Mouse (Mus musculus): ENCODE measurements at regions not wholly inside any gene's neighbourhood (a gene's known extent, or its start where the extent isn't known, plus 50 kb on each side); places are given as distances from the start of the nearest gene placed in this dataset.

GRCm38 (mm10) chr17:63003911-63004310 is 122.8 kb upstream of the Efna5 start:
- H3K36me3 ChIP-seq (ENCODE audit: control insufficient read depth, insufficient read depth, low read length): no peaks in the 10 kb centered on the region
- no peak overlapping the region for H3K27ac ChIP-seq (ENCODE audit: low read depth, low read length)
- ATAC-seq (replicated peaks; ENCODE audit: insufficient number of reproducible peaks, low FRiP score, low TSS enrichment): no peak
- no peaks in the 10 kb centered on the region for H3K9me3 ChIP-seq (replicated peaks; ENCODE audit: control insufficient read depth, low read length)
- no peak overlapping the region for H3K4me2 ChIP-seq
- H3K4me1 ChIP-seq (ENCODE audit: control insufficient read depth, insufficient read depth, low read length): peaks cover 10% of the 10 kb centered on the region; the same call in 1 of the 2 replicates
- H3K9ac ChIP-seq (ENCODE audit: low read depth, low read length): no peak overlapping the region
- no peak overlapping the region for H3K4me3 ChIP-seq (ENCODE audit: low read depth, low read length)
- H3K27me3 ChIP-seq (ENCODE audit: control insufficient read depth, insufficient read depth, low read length): no peaks in the 10 kb centered on the region
- 81% methylated on average over 5 of the region's 5 CpGs for WGBS (ENCODE audit: insufficient replicate concordance)

DNA sequence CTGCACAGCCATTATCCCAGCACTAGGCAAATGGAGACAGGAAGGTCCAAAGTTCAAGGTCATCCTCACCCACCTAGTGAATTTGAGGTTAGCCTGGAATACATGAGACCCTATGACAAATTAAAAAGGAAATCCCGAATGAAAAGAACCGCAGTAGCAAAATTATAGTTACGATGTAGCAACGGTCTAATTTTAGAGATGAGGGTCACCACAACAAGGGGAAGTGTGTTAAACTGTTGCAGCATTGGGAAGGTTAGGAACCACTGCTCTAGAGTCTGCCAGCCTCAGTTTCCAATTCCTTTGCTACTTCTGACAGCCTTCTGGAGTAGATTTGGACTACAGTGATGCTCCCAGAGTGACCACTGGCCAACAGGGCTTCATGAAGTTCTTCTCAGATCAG is 121.6 kb upstream of the Efna5 start:
- WGBS (ENCODE audit: insufficient replicate concordance): 91% methylated on average over 4 of the region's 4 CpGs
- no peak for ATAC-seq (replicated peaks; ENCODE audit: insufficient number of reproducible peaks, low FRiP score, low TSS enrichment)
- Histone ChIP-seq H3K27me3 (ENCODE audit: control insufficient read depth, insufficient read depth, low read length) (no peaks in the 10 kb centered on the region), H3K4me2 (no peak overlapping the region), H3K36me3 (ENCODE audit: control insufficient read depth, insufficient read depth, low read length) (no peaks in the 10 kb centered on the region), H3K9ac (ENCODE audit: low read depth, low read length) (no peak overlapping the region), H3K9me3 (replicated peaks; ENCODE audit: control insufficient read depth, low read length) (no peaks in the 10 kb centered on the region), H3K4me1 (ENCODE audit: control insufficient read depth, insufficient read depth, low read length) (peaks cover 7% of the 10 kb centered on the region; the same call in 1 of the 2 replicates), H3K4me3 (ENCODE audit: low read depth, low read length) (no peak overlapping the region), H3K27ac (ENCODE audit: low read depth, low read length) (no peak overlapping the region)

- Histone ChIP-seq H3K4me1 (ENCODE audit: control insufficient read depth, insufficient read depth, low read length) (peaks cover 7% of the 10 kb centered on the region; the same call in 1 of the 2 replicates), H3K9ac (ENCODE audit: low read depth, low read length) (no peak overlapping the region), H3K27ac (ENCODE audit: low read depth, low read length) (no peak overlapping the region), H3K4me2 (no peak overlapping the region), H3K36me3 (ENCODE audit: control insufficient read depth, insufficient read depth, low read length) (no peaks in the 10 kb centered on the region), H3K27me3 (ENCODE audit: control insufficient read depth, insufficient read depth, low read length) (no peaks in the 10 kb centered on the region), H3K9me3 (replicated peaks; ENCODE audit: control insufficient read depth, low read length) (no peaks in the 10 kb centered on the region), H3K4me3 (ENCODE audit: low read depth, low read length) (no peak overlapping the region)
- 21% methylated on average over 2 of the region's 2 CpGs for WGBS (ENCODE audit: insufficient replicate concordance)
- ATAC-seq (replicated peaks; ENCODE audit: insufficient number of reproducible peaks, low FRiP score, low TSS enrichment): no peak
These were observed 120.8 kb upstream of the Efna5 start for GRCm38 (mm10) chr17:63001898-63002297.

DNA sequence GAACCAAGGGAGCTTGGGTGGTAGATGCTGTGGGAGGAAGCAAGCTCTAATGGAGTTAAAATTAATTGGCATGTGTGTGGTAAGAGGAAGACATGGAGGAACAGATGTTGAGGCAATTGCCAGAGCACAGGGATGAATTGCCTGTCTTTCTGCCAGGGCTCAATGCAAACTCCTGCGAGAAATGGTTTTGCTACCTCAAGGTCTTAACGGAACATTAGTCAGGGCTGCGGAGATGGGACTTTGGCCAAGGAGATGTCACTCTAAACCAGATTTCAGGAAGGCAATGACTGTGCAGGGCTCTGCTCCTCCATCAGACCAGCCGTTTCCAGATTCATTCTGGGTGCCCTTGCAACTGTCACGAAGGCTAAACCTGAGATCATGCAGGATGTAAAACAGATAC is 116.6 kb upstream of the Efna5 start:
- H3K27ac ChIP-seq (ENCODE audit: low read depth, low read length): no peak overlapping the region
- no peak overlapping the region for H3K9ac ChIP-seq (ENCODE audit: low read depth, low read length)
- H3K36me3 ChIP-seq (ENCODE audit: control insufficient read depth, insufficient read depth, low read length): no peaks in the 10 kb centered on the region
- H3K9me3 ChIP-seq (replicated peaks; ENCODE audit: control insufficient read depth, low read length): no peaks in the 10 kb centered on the region
- H3K4me2 ChIP-seq: no peak overlapping the region
- no peaks in the 10 kb centered on the region for H3K27me3 ChIP-seq (ENCODE audit: control insufficient read depth, insufficient read depth, low read length)
- H3K4me1 ChIP-seq (ENCODE audit: control insufficient read depth, insufficient read depth, low read length): peaks cover 11% of the 10 kb centered on the region; the same call in 1 of the 2 replicates
- no peak for ATAC-seq (replicated peaks; ENCODE audit: insufficient number of reproducible peaks, low FRiP score, low TSS enrichment)
- 81% methylated on average over 5 of the region's 5 CpGs for WGBS (ENCODE audit: insufficient replicate concordance)
- H3K4me3 ChIP-seq (ENCODE audit: low read depth, low read length): no peak overlapping the region

DNA sequence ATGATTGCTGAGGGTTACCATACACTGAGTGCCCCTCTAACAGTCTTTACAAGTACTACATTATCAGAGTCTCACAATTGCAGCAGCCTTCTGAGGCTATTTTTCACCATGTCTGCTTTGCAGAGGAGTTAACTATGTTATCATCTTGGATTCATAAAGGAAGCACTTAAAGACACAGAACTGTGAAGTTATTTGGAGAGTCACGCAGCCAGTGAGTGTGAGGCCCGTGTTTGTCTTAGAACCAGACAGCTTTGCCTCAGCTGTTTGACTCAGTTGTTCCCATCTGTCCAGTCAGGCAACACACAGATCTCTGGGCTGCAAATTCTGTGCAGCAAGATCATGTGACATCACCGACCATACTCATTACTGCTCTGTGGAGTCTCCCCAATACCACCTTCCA is 114.2 kb upstream of the Efna5 start:
- H3K4me3 ChIP-seq (ENCODE audit: low read depth, low read length): no peak overlapping the region
- no peaks in the 10 kb centered on the region for H3K36me3 ChIP-seq (ENCODE audit: control insufficient read depth, insufficient read depth, low read length)
- H3K9ac ChIP-seq (ENCODE audit: low read depth, low read length): no peak overlapping the region
- H3K9me3 ChIP-seq (replicated peaks; ENCODE audit: control insufficient read depth, low read length): no peaks in the 10 kb centered on the region
- ATAC-seq (replicated peaks; ENCODE audit: insufficient number of reproducible peaks, low FRiP score, low TSS enrichment): no peak
- 49% methylated on average over 3 of the region's 3 CpGs for WGBS (ENCODE audit: insufficient replicate concordance)
- H3K27ac ChIP-seq (ENCODE audit: low read depth, low read length): no peak overlapping the region
- no peak overlapping the region for H3K4me2 ChIP-seq
- H3K27me3 ChIP-seq (ENCODE audit: control insufficient read depth, insufficient read depth, low read length): no peaks in the 10 kb centered on the region
- H3K4me1 ChIP-seq (ENCODE audit: control insufficient read depth, insufficient read depth, low read length): peaks cover 11% of the 10 kb centered on the region; the same call in 1 of the 2 replicates

DNA sequence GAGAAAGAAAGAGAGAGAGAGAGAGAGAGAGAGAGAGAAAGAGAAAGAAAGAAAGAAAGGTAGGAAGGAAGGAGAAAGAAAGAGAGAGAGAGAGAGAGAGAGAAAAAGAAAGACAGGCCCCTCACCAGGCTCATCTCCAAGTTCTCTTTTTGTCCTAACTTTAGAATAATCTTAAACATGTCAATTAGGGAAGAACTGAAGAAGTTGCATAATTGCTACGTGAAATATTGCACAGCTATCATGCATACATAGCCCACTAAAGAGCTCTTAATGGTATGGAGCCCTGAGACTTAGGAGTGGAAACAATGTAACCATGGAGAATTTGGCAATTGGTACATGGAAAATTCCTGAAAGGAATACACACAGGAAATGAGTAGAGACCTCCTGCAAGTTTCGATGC is 111.9 kb upstream of the Efna5 start:
- no peak for ATAC-seq (replicated peaks; ENCODE audit: insufficient number of reproducible peaks, low FRiP score, low TSS enrichment)
- 88% methylated on average over 2 of the region's 2 CpGs for WGBS (ENCODE audit: insufficient replicate concordance)
- Histone ChIP-seq H3K36me3 (ENCODE audit: control insufficient read depth, insufficient read depth, low read length) (no peaks in the 10 kb centered on the region), H3K4me2 (no peak overlapping the region), H3K27me3 (ENCODE audit: control insufficient read depth, insufficient read depth, low read length) (no peaks in the 10 kb centered on the region), H3K4me3 (ENCODE audit: low read depth, low read length) (no peak overlapping the region), H3K9me3 (replicated peaks; ENCODE audit: control insufficient read depth, low read length) (no peaks in the 10 kb centered on the region), H3K9ac (ENCODE audit: low read depth, low read length) (no peak overlapping the region), H3K4me1 (ENCODE audit: control insufficient read depth, insufficient read depth, low read length) (0 out of 2 replicates have a peak, but pooled peaks cover 4% of the 10 kb centered on the region), H3K27ac (ENCODE audit: low read depth, low read length) (no peak overlapping the region)

DNA sequence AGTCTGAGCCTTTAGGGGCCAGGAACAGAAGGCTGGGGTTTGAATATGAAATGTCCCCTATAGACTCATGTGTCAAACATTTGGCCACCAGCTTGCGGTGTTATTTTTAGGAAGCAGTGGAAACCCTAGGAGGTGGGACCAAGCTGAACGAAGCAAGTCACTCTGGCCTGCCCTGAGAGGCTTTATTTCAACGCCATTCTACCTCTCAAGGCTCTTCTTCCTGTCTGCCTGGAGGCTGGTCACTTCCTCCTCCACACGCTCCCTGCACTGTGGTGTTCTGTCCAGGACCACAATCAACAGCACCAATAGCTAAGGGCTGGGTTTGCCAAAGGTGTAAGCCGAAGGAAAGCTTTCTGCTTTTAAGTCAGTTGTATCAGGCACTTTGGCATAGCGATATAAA is 105.2 kb upstream of the Efna5 start:
- Histone ChIP-seq H3K9me3 (replicated peaks; ENCODE audit: control insufficient read depth, low read length) (no peaks in the 10 kb centered on the region), H3K36me3 (ENCODE audit: control insufficient read depth, insufficient read depth, low read length) (no peaks in the 10 kb centered on the region), H3K27ac (ENCODE audit: low read depth, low read length) (no peak overlapping the region), H3K27me3 (ENCODE audit: control insufficient read depth, insufficient read depth, low read length) (no peaks in the 10 kb centered on the region), H3K4me3 (ENCODE audit: low read depth, low read length) (no peak overlapping the region), H3K9ac (ENCODE audit: low read depth, low read length) (no peak overlapping the region), H3K4me2 (no peak overlapping the region), H3K4me1 (ENCODE audit: control insufficient read depth, insufficient read depth, low read length) (no peaks in the 10 kb centered on the region)
- WGBS (ENCODE audit: insufficient replicate concordance): 50% methylated on average over 6 of the region's 6 CpGs
- ATAC-seq (replicated peaks; ENCODE audit: insufficient number of reproducible peaks, low FRiP score, low TSS enrichment): no peak

GRCm38 (mm10) chr17:62980337-62980736 is 99.2 kb upstream of the Efna5 start:
- Histone ChIP-seq H3K4me2 (no peak overlapping the region), H3K4me3 (ENCODE audit: low read depth, low read length) (no peak overlapping the region), H3K9me3 (replicated peaks; ENCODE audit: control insufficient read depth, low read length) (no peaks in the 10 kb centered on the region), H3K27me3 (ENCODE audit: control insufficient read depth, insufficient read depth, low read length) (no peaks in the 10 kb centered on the region), H3K4me1 (ENCODE audit: control insufficient read depth, insufficient read depth, low read length) (no peaks in the 10 kb centered on the region), H3K36me3 (ENCODE audit: control insufficient read depth, insufficient read depth, low read length) (no peaks in the 10 kb centered on the region), H3K27ac (ENCODE audit: low read depth, low read length) (no peak overlapping the region), H3K9ac (ENCODE audit: low read depth, low read length) (no peak overlapping the region)
- 46% methylated on average over 3 of the region's 3 CpGs for WGBS (ENCODE audit: insufficient replicate concordance)
- ATAC-seq (replicated peaks; ENCODE audit: insufficient number of reproducible peaks, low FRiP score, low TSS enrichment): no peak

DNA sequence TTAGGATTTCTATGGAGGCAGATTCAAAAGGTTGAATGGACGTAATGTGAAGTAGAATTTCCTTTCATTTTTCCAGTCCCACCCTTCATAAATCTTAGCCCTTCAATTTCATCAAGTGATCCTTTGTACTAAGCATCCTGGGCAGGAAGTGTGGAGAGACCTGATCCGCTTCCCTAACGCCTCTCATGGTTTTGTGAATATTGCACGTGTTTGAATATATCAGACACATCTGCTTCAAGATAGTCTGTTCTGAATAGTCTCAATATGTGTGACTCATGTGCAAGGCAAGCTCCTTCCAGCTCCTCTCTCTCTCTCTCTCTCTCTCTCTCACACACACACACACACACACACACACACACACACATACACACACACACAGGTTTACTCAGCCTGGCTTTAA is 96.4 kb upstream of the Efna5 start:
- Histone ChIP-seq H3K4me2 (no peak overlapping the region), H3K9me3 (replicated peaks; ENCODE audit: control insufficient read depth, low read length) (no peaks in the 10 kb centered on the region), H3K4me3 (ENCODE audit: low read depth, low read length) (no peak overlapping the region), H3K27ac (ENCODE audit: low read depth, low read length) (no peak overlapping the region), H3K36me3 (ENCODE audit: control insufficient read depth, insufficient read depth, low read length) (no peaks in the 10 kb centered on the region), H3K9ac (ENCODE audit: low read depth, low read length) (no peak overlapping the region), H3K27me3 (ENCODE audit: control insufficient read depth, insufficient read depth, low read length) (no peaks in the 10 kb centered on the region), H3K4me1 (ENCODE audit: control insufficient read depth, insufficient read depth, low read length) (no peaks in the 10 kb centered on the region)
- WGBS (ENCODE audit: insufficient replicate concordance): 59% methylated on average over 4 of the region's 4 CpGs
- no peak for ATAC-seq (replicated peaks; ENCODE audit: insufficient number of reproducible peaks, low FRiP score, low TSS enrichment)

All from heart, embryonic 11.5 days (tissue).